Mouse (Mus musculus) heart, adult 18-20 months (tissue): Measurements from ENCODE around the gene P3h3. TPM values are rescaled to one million over a fixed set of nuclear protein-coding genes. Genes with fewer than 3 reads are reported as not detected.
"Not testable (repeated sequence)": the region's sequence is repeated elsewhere in the genome, so short reads cannot be mapped to it uniquely, and the experiment has no call there.

ENCODE experiments used
- DNase-seq, 2 experiments: peaks; one replicate each; pipeline ENCODE4 v3.0.0; 2021 to 2022; ENCODE audit warnings: mixed read lengths in 1 of 2
- long read RNA-seq, 2 experiments: library from polyadenylated mRNA; stranded (forward); transcript quantifications; one replicate each; pipeline ENCODE4 v2.0.0; 2021
- total RNA-seq, 2 experiments: library from RNA; stranded (reverse); gene quantifications; 2 replicates each; pipeline ENCODE4 v1.2.3; 2021

P3h3 gene
- 1 to 10 TPM; 8.2 to 8.3 TPM for total RNA-seq
- long read RNA-seq, experiment 1, transcript P3h3-201 (15 exons, 2,850 nt): major isoform, 9 of 11 reads
- long read RNA-seq, experiment 1, partial matches to known transcripts: 0 of 11 reads
- long read RNA-seq, experiment 1, other reads (novel, unspliced or antisense): 2 of 11 reads
- long read RNA-seq, experiment 2, partial matches to known transcripts: 1 of 6 reads
- long read RNA-seq, experiment 2, other reads (novel, unspliced or antisense): 1 of 6 reads

DNA sequence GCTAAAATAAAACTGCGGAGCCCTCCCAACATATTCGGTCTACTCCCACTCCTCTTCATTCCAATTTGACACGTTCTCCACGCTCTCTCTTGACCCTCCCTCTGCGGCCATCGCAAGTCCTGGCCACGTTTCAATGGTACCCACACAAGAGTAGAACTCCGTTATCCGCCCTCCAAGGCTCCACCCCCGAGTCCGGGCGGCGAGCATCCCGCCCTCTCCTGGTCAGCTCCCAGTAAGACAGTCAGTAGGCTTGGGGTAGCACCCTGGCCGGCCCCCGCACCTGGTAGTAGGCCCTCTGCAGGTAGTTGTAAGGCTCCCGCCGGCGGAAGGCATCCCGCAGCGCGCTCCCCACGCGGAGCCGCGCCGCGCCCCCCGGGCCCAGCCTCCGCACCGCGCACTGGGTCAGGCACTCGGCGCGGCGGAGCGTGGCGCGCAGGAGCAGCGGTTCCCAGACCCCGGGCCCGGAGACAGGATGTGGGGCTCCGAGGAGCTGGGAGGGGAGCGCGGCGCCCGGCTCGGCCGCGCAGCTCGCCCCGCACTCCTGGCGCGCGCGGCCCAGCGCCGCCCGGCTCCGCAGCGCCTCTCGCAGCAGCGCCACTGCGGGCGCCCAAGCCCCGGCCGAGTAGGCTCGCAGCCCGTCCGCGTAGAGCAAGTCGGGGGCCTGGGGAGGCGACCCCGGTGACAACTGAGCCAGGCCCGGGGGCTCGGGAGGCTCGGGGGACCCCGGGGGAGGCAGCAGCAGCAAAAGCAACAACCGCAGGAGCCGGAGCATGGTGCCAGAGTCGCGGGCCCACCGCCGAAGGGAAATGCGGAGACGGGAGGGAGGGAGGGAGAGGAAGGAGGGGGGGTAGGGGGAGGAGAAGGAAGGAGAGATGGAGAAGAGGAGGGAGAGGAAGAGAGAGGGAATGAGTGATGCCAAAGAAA is at the start of gene P3h3:
P3h3 (minus strand) TSS at position 837 of the 924 bp plus-strand sequence.
- DNase-seq: peak; percentile 87

DNA sequence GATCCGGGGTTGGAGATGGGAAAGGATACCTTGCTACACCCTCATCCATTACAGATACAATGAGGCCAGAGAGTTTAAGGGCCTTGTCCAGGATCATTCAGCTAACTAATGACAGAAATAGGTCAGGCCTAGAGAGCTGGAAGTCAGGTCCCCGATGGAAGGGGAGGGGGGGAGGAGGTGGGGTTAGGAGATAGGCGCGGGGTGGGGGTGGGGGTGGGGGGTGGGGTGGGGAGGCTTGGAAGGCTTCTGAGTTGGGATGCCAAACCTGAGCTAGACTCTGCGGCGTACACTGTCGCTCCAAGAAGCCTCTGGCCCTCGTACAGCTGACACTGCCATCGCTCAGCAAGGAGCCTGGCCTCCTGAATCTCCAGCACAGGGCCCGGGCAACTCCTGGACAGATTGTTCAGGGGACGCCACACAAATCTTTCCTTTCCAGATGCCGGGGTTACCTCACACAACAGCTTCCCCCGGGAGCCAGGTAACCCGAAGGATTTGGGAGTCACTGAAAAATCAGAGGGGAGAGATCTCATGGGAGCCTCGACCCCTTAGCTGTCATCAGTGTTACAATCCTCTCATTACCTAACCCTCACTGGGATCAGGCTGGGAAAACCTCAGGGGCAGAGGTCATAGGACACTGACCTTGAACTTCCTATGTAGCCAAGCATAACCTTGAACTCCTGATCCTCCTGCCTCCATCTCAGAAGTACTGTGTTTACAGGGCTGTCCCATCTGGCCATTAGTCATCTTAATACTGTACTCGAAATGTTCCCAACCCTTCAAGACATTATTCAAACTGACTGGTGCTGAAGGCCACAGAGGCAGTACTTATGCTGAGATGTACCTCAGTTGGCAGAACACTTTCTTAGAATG is 47.7 kb upstream of the P3h3 start:
- no peak for DNase-seq

- peak; percentile 83 to 90 for DNase-seq
Observed at GRCm38 (mm10) chr6:124904161-124904981, 46.8 kb upstream of the P3h3 start.

DNA sequence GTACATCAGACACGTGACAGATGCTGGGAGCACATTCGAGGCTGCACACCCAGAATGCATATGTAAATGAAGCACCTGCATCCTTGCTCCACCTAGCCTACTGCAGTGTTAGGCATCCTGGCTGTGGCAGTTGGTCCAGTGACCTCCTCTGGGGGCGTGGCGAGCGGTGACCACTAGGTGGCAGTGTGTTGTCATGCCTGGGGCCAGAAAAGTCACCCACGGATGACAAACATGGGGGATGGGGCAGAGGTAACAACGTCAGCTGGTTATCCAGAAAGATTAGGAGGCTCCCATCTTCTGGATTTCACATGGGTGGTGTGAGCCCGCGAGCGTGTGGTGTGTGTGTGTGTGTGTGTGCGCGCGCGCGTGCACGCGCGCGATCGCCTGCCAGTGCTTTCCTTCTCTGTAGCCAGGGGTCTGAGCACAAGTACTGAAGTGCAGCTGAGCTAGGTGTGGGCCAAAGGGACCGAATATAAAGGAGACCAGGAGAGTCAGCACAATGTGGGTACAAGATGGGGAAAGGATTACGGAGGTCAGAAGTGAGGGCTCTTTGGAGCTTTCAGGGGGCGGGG is 46.1 kb upstream of the P3h3 start:
- peak; percentile 95 to 99 for DNase-seq

DNA sequence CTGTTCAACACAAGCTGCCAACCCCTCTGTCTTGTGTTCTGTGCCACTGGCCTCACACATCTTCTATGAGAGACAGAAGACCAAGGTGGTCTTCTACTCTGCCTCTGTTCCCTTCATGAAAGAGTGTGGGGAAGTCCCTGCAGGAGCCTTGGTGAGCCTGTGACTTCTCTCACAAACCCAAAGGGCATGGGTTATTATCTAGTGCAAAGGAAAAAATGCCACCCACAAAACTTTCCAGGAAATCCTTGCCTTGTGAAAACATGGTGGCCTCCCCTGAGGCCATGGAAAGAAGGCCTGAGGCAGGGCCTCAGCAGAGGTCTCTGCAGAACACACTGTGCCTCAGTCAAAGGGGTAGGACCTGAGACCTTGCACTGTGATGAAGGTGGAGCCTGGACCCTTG is 44.3 kb upstream of the P3h3 start:
- DNase-seq: no peak

GRCm38 (mm10) chr6:124900801-124901480 is 43.4 kb upstream of the P3h3 start:
- DNase-seq: peak in 1 of 2 experiments; percentile 72

GRCm38 (mm10) chr6:124900056-124900800 is 42.7 kb upstream of the P3h3 start:
- no peak for DNase-seq

DNA sequence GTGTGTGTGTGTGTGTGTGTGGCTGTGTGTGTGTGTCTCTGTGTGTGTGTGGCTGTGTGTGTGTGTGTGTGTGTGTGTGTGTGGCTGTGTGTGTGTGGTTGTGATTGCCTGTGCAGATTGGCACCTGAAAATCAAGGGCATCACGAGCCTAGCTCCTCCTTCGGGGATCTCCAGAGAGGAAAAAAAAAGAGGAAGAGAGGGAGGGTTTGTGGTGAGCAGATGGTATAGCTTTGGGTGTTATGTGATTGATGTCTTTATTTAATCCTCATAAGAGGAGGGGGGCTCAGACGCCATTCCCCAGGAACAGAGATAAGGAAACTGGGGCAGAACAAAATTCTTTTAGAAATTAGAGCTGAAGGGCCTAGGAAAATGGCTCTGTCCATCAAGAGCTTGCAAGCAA is 40.8 kb upstream of the P3h3 start:
- DNase-seq: no peak

GRCm38 (mm10) chr6:124894113-124894512 is 36.6 kb upstream of the P3h3 start:
- DNase-seq: not testable (repeated sequence)

DNA sequence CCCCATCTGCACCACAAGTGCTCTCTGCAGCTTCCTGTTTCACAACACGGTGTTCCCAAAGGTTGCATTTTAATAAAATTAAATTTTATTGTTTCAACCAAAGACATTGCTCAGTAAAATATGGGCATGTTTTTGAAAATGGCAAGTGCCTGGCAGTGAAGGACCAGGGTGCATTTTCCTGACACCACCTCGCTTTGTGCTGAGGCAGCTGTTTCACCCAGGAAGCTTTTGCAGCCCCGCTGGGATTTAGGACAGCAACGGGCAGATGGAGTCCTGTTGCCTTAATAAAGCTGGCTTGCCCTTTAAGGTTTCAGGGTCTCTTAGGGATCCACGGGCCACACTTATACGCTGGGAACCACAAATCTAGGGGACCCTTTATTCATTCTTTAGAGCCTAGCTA is 33.4 kb upstream of the P3h3 start:
- DNase-seq: no peak

DNA sequence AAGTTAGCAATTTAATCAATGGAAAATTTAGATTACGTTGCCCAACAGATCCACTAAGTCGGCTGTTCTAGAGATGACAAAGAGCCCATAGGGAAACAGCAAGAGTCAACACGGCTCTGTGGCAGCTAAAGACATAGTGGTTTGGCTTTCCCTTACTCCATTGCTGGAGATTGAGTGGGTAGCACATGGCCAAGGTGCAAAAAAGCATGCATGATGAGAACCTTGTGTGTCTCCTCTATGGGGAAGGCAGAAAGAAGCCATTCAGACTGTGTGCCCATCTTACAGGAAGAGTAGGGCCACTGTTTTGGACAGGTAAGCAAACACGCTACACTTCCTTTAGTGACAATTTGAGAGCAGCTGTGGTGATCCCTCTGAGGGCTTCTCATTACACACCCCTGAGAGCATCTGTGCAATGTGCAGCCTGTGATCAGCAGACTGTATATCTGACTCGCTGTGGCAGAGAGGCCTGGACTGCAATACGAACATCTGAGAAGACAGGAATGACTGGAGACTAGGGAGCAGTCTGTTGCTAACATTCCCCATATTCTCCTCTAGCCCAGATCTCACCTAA is 31.1 kb upstream of the P3h3 start:
- DNase-seq: no peak

DNA sequence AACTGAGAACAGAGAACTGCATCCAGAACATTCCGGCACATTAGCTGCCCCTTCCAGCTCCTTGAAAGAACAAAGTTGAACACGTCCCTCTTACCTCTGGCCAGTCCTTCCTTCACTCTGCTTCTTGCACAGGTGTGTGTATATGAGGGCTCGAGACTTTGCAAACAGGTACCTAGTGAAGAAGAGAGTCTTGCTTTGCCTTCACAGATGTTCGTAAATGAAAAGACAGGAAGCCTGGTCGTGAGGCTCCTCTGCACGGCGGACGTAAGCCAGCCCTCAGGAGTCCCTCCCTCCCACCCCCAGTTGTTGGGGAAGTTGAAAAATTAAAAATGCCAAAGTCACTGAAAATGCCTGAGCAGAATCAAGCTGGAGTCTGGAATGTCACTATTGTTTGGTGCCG is 30.4 kb upstream of the P3h3 start, which contains the start of gene Cd4:
Cd4 (minus strand) TSS at position 236 of the 400 bp plus-strand sequence.
- DNase-seq: no peak

DNA sequence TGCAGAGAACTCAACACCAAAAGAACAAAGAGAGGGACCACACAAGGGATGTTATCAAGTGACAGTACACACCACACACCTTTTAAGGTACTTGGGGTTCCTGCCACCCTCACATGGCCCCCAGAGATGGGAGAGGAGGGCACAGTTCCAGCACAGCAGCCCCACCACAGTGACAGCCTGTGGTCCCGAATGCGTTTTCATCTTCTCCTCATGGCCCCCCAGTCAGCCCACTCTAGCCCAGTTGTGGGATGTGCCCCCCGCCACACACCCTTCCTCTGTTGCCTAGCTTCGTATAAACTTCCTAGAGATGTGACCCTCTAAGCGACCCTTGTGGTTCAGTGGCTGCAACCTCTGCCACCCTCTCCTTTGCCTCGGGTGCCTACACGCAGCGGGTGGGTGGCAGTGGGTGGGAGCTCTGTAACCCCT is 28.4 kb upstream of the P3h3 start:
- no peak for DNase-seq

- peak; percentile 30 to 57 for DNase-seq
Observed at GRCm38 (mm10) chr6:124884714-124885500, 27.4 kb upstream of the P3h3 start.

DNA sequence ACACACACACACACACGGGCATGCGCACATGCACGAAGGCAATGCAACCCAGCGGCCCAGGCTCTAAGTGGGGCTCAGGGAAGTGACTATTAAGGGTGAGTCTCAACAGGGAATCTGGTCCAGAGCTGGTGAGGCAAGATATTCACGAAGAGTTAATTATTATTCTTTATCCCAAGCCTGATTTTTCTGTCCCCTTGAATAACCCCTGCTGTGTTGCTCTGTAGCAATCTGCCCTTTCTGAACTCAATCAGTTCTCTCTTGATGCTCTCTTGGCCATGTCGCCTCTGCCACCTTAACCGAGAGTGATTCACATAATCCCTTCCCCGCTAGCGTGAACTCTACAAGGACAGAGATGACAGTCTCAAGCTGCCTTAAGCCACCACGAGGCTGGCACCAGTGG is 25.8 kb upstream of the P3h3 start:
- no peak for DNase-seq

DNA sequence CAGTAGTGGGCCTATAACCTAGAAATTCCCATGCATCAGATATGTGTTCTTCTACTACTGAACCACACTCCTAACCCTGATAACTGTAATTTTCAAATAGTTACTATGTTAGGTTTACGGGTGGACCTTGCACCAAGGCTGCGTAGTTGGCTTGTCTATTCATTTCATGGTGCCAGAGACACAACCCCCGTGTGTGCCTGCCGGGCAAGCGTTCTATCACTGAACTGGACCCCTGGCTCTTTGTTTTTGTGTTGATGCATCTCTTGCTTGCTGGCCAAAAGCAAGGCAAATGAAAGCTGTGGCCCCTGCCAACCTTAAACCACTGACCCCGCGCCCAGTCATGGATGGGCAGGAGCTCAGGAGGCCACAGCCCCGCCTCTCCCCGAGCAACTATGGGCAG is 24.3 kb upstream of the P3h3 start:
- DNase-seq: no peak

GRCm38 (mm10) chr6:124879390-124879789 is 21.8 kb upstream of the P3h3 start:
- DNase-seq: no peak

DNA sequence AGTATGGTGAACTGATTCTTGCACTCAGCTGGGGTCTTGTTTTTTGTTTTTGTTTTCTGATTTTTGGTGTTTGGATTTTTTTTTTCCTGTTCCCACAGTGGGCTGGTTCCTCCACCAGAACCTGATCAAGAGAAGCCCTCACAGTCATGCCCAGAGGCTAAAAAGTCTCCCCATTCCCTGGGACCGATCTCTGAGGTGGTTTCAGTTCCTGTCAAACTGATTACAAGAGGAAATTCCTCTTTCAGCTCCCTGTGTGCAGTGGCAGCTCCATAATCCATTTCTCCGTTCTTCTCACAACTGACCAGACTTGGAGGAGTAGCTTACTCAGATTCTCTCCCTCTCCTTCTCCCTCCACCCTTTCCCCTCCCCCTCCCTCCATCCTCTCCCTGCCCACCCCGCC is 16.8 kb upstream of the P3h3 start:
- no peak for DNase-seq

DNA sequence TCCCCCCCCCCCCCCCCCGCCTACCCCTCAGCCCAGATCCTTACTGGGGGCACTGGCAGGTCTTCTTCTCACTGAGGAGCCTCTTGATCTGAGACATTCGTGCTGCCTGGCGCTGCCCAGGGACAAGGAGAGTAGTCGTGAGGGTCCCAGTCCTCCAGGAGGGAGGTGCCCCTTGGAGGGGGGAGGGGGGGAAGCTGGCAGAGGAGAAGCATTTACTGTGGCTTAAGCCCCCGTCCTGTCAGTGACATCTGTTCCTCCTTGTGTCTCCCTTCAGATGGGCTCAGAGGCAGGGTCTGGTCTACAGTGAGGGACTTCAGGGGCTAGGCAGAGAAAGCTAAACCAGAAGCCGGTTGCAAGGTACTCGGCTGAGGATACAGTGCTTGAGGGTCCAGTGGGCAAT is 9.0 kb upstream of the P3h3 start:
- no peak for DNase-seq
